Mouse (Mus musculus): ENCODE measurements around the gene Dync1i2. TPM values are rescaled to one million over a fixed set of nuclear protein-coding genes. Genes with fewer than 3 reads are reported as not detected.

Dync1i2 gene
- total RNA-seq (2022): 10 to 100 TPM; 38.5 to 42.1 (median 41.1) TPM

GRCm38 (mm10) chr2:71211591-71212359 lies at the start of gene Dync1i2:
Gene Dync1i2 (plus strand): TSS chr2:71211706.
- DNase-seq (ENCODE audit: low spot score in 2 of 2): peak; percentile 84 to 90

GRCm38 (mm10) chr2:71162831-71163621 lies 48.5 kb upstream of the Dync1i2 start:
- no peak for DNase-seq (ENCODE audit: low spot score in 2 of 2)

GRCm38 (mm10) chr2:71167211-71167610 lies 44.3 kb upstream of the Dync1i2 start:
- no peak for DNase-seq (ENCODE audit: low spot score in 2 of 2)

- no peak for DNase-seq (ENCODE audit: low spot score in 2 of 2)
Measured at GRCm38 (mm10) chr2:71168461-71169021, 43.0 kb upstream of the Dync1i2 start.

GRCm38 (mm10) chr2:71173031-71173430 lies 38.5 kb upstream of the Dync1i2 start:
- DNase-seq (ENCODE audit: low spot score in 2 of 2): no peak

- DNase-seq (ENCODE audit: low spot score in 2 of 2): no peak
Measured at GRCm38 (mm10) chr2:71176329-71177249, 34.9 kb upstream of the Dync1i2 start.

- no peak for DNase-seq (ENCODE audit: low spot score in 2 of 2)
Measured at GRCm38 (mm10) chr2:71177250-71177615, 34.3 kb upstream of the Dync1i2 start.

- no peak for DNase-seq (ENCODE audit: low spot score in 2 of 2)
Measured at GRCm38 (mm10) chr2:71177760-71178159, 33.7 kb upstream of the Dync1i2 start.

- no peak for DNase-seq (ENCODE audit: low spot score in 2 of 2)
Measured at GRCm38 (mm10) chr2:71179716-71180115, 31.8 kb upstream of the Dync1i2 start.

- no peak for DNase-seq (ENCODE audit: low spot score in 2 of 2)
Measured at GRCm38 (mm10) chr2:71180566-71181217, 30.8 kb upstream of the Dync1i2 start.

GRCm38 (mm10) chr2:71187950-71188349 lies 23.6 kb upstream of the Dync1i2 start:
- no peak for DNase-seq (ENCODE audit: low spot score in 2 of 2)

- no peak for DNase-seq (ENCODE audit: low spot score in 2 of 2)
Measured at GRCm38 (mm10) chr2:71188861-71189260, 22.6 kb upstream of the Dync1i2 start.

- DNase-seq (ENCODE audit: low spot score in 2 of 2): no peak
Measured at GRCm38 (mm10) chr2:71191391-71192194, 19.9 kb upstream of the Dync1i2 start.

- DNase-seq (ENCODE audit: low spot score in 2 of 2): no peak
Measured at GRCm38 (mm10) chr2:71192195-71192807, 19.2 kb upstream of the Dync1i2 start.

GRCm38 (mm10) chr2:71194137-71194960 lies 17.2 kb upstream of the Dync1i2 start:
- no peak for DNase-seq (ENCODE audit: low spot score in 2 of 2)

GRCm38 (mm10) chr2:71196947-71197346 lies 14.6 kb upstream of the Dync1i2 start:
- no peak for DNase-seq (ENCODE audit: low spot score in 2 of 2)

GRCm38 (mm10) chr2:71198907-71199306 lies 12.6 kb upstream of the Dync1i2 start:
- DNase-seq (ENCODE audit: low spot score in 2 of 2): no peak

- no peak for DNase-seq (ENCODE audit: low spot score in 2 of 2)
Measured at GRCm38 (mm10) chr2:71200485-71200884, 11.0 kb upstream of the Dync1i2 start.

- no peak for DNase-seq (ENCODE audit: low spot score in 2 of 2)
Measured at GRCm38 (mm10) chr2:71201886-71202285, 9.6 kb upstream of the Dync1i2 start.
